Mouse (Mus musculus) E14TG2a.4 (cell line): Measurements from ENCODE around the gene Hist1h2bf.

Experiments used
- CTCF ChIP-seq: conservative IDR thresholded peaks from 2 replicates; pipeline ENCODE4 v1.5.1; 2014; ENCODE audit warnings: low read length
- NANOG ChIP-seq: IDR thresholded peaks from 2 replicates; pipeline ENCODE4 v1.6.1; 2014; ENCODE audit warnings: borderline replicate concordance, low read length, mixed read lengths
- POU5F1 ChIP-seq: IDR thresholded peaks from 2 replicates; pipeline ENCODE4 v1.6.1; 2014; ENCODE audit warnings: low read length, borderline replicate concordance

DNA sequence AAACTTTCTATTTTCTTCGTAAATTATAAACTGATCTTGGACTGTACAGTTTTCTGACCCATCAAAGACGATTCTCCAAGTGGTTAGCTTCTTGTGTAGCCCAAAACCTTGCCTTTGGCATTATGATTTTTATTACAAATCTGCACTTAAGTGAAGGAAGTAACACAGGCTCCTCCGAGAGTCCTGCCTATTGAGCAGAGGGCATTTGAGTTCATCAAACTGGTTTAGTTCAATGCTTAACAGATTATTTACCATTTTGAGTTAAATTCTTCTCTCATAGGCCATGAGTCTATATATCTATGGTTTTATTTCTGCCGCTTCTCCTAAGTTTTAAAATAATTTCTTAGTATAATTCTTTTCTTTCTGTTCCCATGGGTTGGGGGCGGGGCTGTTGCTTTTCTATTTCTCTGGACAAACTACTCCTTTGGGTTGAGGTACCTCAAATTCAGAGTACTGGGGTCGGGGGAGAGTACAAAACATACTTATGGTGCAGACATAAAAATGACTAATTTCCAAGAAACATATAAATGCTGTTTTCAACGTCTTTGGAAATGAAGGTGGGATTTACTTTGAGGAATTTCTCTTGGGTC, 49.0 kb upstream of the Hist1h2bf start:
- TF ChIP-seq CTCF = no peak
- TF ChIP-seq POU5F1 = no peak
- no peak for TF ChIP-seq NANOG
